Mouse (Mus musculus) subcutaneous adipose tissue, adult 2 months (tissue): ENCODE measurements around the gene Zfp709. TPM values are rescaled to one million over a fixed set of nuclear protein-coding genes. Genes with fewer than 3 reads are reported as not detected.

ENCODE experiments used
- polyA plus RNA-seq: library from polyadenylated mRNA; depleted of rRNA; stranded (reverse); fragments of >200 nt; gene quantifications from 2 replicates; pipeline ENCODE4 v1.2.3, GENCODE M21; 2012; ENCODE audit warnings: low replicate concordance; rRNA removed

Zfp709 gene
- polyA plus RNA-seq, result 0.63 and 0.87 TPM in 2 replicates

DNA sequence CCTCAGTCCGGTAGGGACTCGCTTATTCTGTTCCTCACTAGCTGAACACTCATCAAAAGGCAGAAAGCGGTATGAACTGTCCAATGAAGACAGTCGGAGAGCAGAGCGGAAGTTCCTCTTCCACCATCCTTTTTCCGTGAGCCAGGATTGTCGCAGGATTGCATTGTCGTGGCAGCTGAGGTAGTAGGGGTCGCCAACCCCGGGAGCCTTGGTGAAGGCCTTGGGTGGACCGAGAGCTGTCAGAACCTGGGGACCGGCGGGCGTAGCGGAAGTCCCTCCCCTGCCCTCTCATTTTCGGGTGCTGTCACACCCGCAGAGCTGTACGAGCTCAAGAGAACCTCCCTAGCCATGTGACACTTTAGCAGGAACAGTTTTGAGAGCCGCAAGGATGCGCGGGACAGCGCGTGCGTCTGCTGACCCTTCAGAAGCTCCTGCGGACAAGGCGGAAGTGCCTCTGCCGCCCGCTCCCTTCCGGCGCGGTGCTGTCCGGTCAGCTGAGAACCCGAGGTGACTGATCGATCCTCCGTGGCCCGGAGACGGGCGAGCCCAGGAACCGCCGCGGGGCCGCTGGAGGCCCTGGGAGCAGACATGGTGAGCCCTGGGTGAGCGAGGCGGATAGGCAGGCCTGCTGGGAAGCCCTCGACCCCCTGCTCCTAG is at the start of gene Zfp709:
Gene Zfp709 (plus strand): TSS at position 402 of the 657 bp plus-strand sequence.

DNA sequence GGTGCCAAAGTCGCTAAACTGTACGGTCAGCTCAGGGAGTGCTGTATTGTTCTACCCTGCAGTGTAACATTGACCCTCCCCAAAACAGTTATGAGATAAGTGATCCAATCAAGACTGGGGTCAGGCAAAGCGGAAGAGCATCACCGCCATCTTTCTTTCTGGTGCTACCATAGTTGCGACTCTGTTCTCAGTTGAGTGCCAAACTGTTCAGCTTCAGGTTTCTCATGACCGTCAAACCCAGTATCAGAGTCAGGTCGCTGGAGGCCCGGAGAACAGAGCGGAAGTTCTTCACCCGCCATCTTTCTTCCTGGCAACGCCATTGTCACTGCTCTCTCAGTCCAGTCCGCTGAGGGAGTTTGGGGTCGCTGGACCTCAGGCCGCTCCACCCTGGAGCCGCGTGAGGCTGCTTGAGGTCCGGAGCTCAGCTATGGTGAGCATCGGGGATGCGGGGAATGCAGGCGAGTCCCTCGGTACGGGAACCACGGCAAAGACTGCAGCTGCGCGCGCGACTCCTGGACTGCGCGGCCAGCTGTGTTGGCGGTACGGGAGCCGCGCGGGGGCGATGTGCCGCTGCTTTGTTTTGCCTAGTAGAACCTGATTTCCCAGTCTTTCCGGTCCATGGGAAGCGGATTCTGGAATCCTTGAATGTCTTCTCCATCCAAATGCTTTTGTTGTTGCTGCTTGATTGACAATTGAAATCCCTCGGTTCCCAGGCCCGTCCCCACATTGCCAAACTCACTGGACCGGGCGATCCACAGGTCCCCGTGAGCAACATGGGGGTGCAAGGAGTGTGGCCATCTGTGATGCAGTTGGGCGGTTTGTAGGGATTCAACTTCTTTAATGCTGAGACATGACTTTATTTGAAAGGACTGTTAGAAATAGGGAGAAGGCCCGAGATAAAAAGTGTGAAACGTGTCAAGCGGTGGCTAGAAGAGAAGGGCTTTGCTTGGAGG is 26.8 kb downstream of the Zfp709 start, which contains the start of the genes Zfp882 and Zfp617:
Gene Zfp882 (plus strand): TSS at position 300 of the 953 bp plus-strand sequence.
Gene Zfp617 (plus strand): TSS at position 327 of the 953 bp plus-strand sequence.

Other genes with a start within 250 kb of the Zfp709 start
- 1.6 and 2.8 TPM in 2 replicates for gene Unc13a, start 210.3 kb upstream of the Zfp709 start, polyA plus RNA-seq
- 29.8 and 48.5 TPM in 2 replicates for gene Jak3, start 205.7 kb upstream of the Zfp709 start, polyA plus RNA-seq
- 18.3 and 29.4 TPM in 2 replicates for gene Insl3, start 192.8 kb upstream of the Zfp709 start, polyA plus RNA-seq
- gene B3gnt3, start 180.2 kb upstream of the Zfp709 start, polyA plus RNA-seq, result 14.0 and 18.7 TPM in 2 replicates
- gene Fcho1, start 156.3 kb upstream of the Zfp709 start, polyA plus RNA-seq, result 2.7 and 10.3 TPM in 2 replicates
- 0.75 and 2.2 TPM in 2 replicates for gene Zfp882, start 26.6 kb downstream of the Zfp709 start, polyA plus RNA-seq
- gene Zfp617, start 26.6 kb downstream of the Zfp709 start, polyA plus RNA-seq, result 4.3 and 5.2 TPM in 2 replicates
- gene Zfp961, start 69.0 kb downstream of the Zfp709 start, polyA plus RNA-seq, result 3.8 and 8.1 TPM in 2 replicates
- gene Cyp4f18, start 127.6 kb downstream of the Zfp709 start, polyA plus RNA-seq, result 4.5 and 37.2 TPM in 2 replicates
- not detected in 2 replicates for gene Olfr372, start 159.2 kb downstream of the Zfp709 start, polyA plus RNA-seq
- gene Olfr373, start 201.2 kb downstream of the Zfp709 start, polyA plus RNA-seq, result not detected in 2 replicates
- gene Olfr374, start 225.0 kb downstream of the Zfp709 start, polyA plus RNA-seq, result not detected in 2 replicates